Mouse (Mus musculus) megakaryocyte, adult 5-6 weeks (primary cell): ENCODE measurements around the gene Zfyve9. TPM values are rescaled to one million over a fixed set of nuclear protein-coding genes. Genes with fewer than 3 reads are reported as not detected.
A peak's percentile ranks its signal among the peaks of the same experiment; 100 is the strongest.
"Not testable (repeated sequence)": the region's sequence is repeated elsewhere in the genome, so short reads cannot be mapped to it uniquely, and the experiment has no call there.

Source experiments
- ATAC-seq: 2 replicates; pipeline ENCODE4 v1.8.0; 2016; ENCODE audit warnings: mild to moderate bottlenecking, inconsistent platforms; ENCODE audit not compliant: poor library complexity, severe bottlenecking
- total RNA-seq, 2 experiments: library from RNA; stranded (forward) in 1 of 2; stranded (reverse) in 1 of 2; fragments of 153-499, 151-499 nt in 1 of 2; fragments of 221-1000, 200-1000 nt in 1 of 2; gene quantifications; 2 replicates each; pipeline versions ENCODE4 v1.2.3 to v1.2.4; 2015 to 2017

Gene Zfyve9
- total RNA-seq, 2 experiments from 2014 or later = 12.2 to 13.7 TPM

- ATAC-seq = no peak
Measured at GRCm38 (mm10) chr4:108730450-108730849, 50.1 kb downstream of the Zfyve9 start.

GRCm38 (mm10) chr4:108724102-108724501 is 56.5 kb downstream of the Zfyve9 start:
- no peak for ATAC-seq

GRCm38 (mm10) chr4:108721245-108721784 is 59.3 kb downstream of the Zfyve9 start:
- ATAC-seq = no peak

- no peak for ATAC-seq
Measured at GRCm38 (mm10) chr4:108719349-108719748, 61.2 kb downstream of the Zfyve9 start, which contains the start of gene 3110021N24Rik. Gene 3110021N24Rik (plus strand): TSS chr4:108719649.

GRCm38 (mm10) chr4:108708209-108708608 is 72.4 kb downstream of the Zfyve9 start:
- no peak for ATAC-seq

- ATAC-seq = peak; percentile 54; the same call in 1 of the 2 replicates
Measured at GRCm38 (mm10) chr4:108696934-108697333, 83.7 kb downstream of the Zfyve9 start.

GRCm38 (mm10) chr4:108691469-108691868 is 89.1 kb downstream of the Zfyve9 start:
- ATAC-seq = no peak

- ATAC-seq = no peak
Measured at GRCm38 (mm10) chr4:108690479-108690878, 90.1 kb downstream of the Zfyve9 start.

- not testable (repeated sequence) for ATAC-seq
Measured at GRCm38 (mm10) chr4:108687098-108687497, 93.5 kb downstream of the Zfyve9 start.

- ATAC-seq = no peak
Measured at GRCm38 (mm10) chr4:108686156-108686555, 94.4 kb downstream of the Zfyve9 start.

GRCm38 (mm10) chr4:108664407-108664806 is 116.2 kb downstream of the Zfyve9 start:
- no peak for ATAC-seq

GRCm38 (mm10) chr4:108638752-108639151 is 141.8 kb downstream of the Zfyve9 start:
- peak; percentile 27; the same call in 1 of the 2 replicates for ATAC-seq

GRCm38 (mm10) chr4:108637721-108638120 is 142.9 kb downstream of the Zfyve9 start:
- no peak for ATAC-seq

GRCm38 (mm10) chr4:108635101-108635500 is 145.5 kb downstream of the Zfyve9 start:
- no peak for ATAC-seq

- ATAC-seq = no peak
Measured at GRCm38 (mm10) chr4:108634696-108635095, 145.9 kb downstream of the Zfyve9 start.

GRCm38 (mm10) chr4:108633703-108634102 is 146.9 kb downstream of the Zfyve9 start:
- no peak for ATAC-seq

GRCm38 (mm10) chr4:108631616-108632015 is 149.0 kb downstream of the Zfyve9 start:
- no peak for ATAC-seq

- no peak for ATAC-seq
Measured at GRCm38 (mm10) chr4:108630096-108630495, 150.5 kb downstream of the Zfyve9 start.

- ATAC-seq = no peak
Measured at GRCm38 (mm10) chr4:108629363-108629880, 151.2 kb downstream of the Zfyve9 start.

GRCm38 (mm10) chr4:108627066-108627465 is 153.5 kb downstream of the Zfyve9 start:
- no peak for ATAC-seq

- no peak for ATAC-seq
Measured at GRCm38 (mm10) chr4:108621504-108621903, 159.1 kb downstream of the Zfyve9 start.

- peak; percentile 17 for ATAC-seq
Measured at GRCm38 (mm10) chr4:108620536-108620935, 160.1 kb downstream of the Zfyve9 start.
